9 mouse cellular contexts compared by ENCODE assay signal in genomic region chr4:98106445-98107092, GRCm38 (mm10).
A peak's percentile ranks its signal among the peaks of the same experiment; 100 is the strongest.
DNase-seq lines count a peak whose midpoint lies in the region; ATAC-seq and TF ChIP-seq lines count a peak whose summit lies in the region.
"Had no signal": no experiment of that assay in that cellular context is flagged by ENCODE, and none has a peak within 500 bp of the region (broad histone marks: within the 10 kb centered on the region; RNA-seq: fewer than 3 reads in every experiment).

No protein-coding gene starts in this region.

- ATAC-seq in heart, embryonic 14.5 days (ENCODE audit: insufficient number of reproducible peaks, insufficient read depth, low FRiP score, low read depth): no peak
- ATAC-seq in embryonic facial prominence, embryonic 11.5 days (replicated peaks; ENCODE audit: insufficient number of reproducible peaks, low FRiP score, low TSS enrichment, low read depth): 0 out of 2 replicates have a peak, but pooled peaks have one; percentile 5
- no peak for ATAC-seq in hindbrain, embryonic 15.5 days (ENCODE audit: low FRiP score, low read depth)
- no peak for ATAC-seq in midbrain, postnatal 0 days (ENCODE audit: low FRiP score)

- intact Hi-C loops in heart, postnatal 14 days (cut with DNase I): loop anchor here (5.0 to 10.0 kb wide), 5 partner anchors 59 to 432 kb away; no protein-coding TSS in a partner anchor

- H3K27me3 ChIP-seq in heart, embryonic 14.5 days (ENCODE audit: control insufficient read depth, insufficient read depth, low read length): no peaks in the 10 kb centered on the region
- no peaks in the 10 kb centered on the region for H3K27me3 ChIP-seq in embryonic facial prominence, embryonic 11.5 days (ENCODE audit: control insufficient read depth, insufficient read depth, low read length)
- no peaks in the 10 kb centered on the region for H3K27me3 ChIP-seq in hindbrain, embryonic 15.5 days
- H3K27me3 ChIP-seq in midbrain, postnatal 0 days (ENCODE audit: insufficient read depth, low read length): no peaks in the 10 kb centered on the region

- no peak for DNase-seq in heart, postnatal 14 days
- DNase-seq in embryonic facial prominence, embryonic 11.5 days (ENCODE audit: low spot score): peak; percentile 96
- DNase-seq in midbrain, postnatal 0 days (ENCODE audit: low spot score): peak; percentile 28
- DNase-seq in retina, embryonic 14.5 days (ENCODE audit: low spot score): no peak
- no peak for DNase-seq in urinary bladder, adult 18-20 months (ENCODE audit: low spot score in 2 of 2)
- DNase-seq in urinary bladder, postnatal 10 days (ENCODE audit: low spot score): no peak
- DNase-seq: thymus, postnatal 4 days had no signal

- no peak overlapping the region for H3K4me3 ChIP-seq in heart, embryonic 14.5 days (ENCODE audit: control insufficient read depth in 1 of 2, insufficient read depth in 1 of 2, low read depth in 1 of 2, low read length in 2 of 2)
- H3K4me3 ChIP-seq in embryonic facial prominence, embryonic 11.5 days (ENCODE audit: low read depth, low read length): no peak overlapping the region
- H3K4me3 ChIP-seq in hindbrain, embryonic 15.5 days: no peak overlapping the region
- H3K4me3 ChIP-seq in midbrain, postnatal 0 days (ENCODE audit: low read depth, low read length): no peak overlapping the region

- 44% methylated on average over 14 of the region's 14 CpGs for WGBS in heart, embryonic 14.5 days
- 14% methylated on average over 14 of the region's 14 CpGs for WGBS in embryonic facial prominence, embryonic 11.5 days
- WGBS in hindbrain, embryonic 15.5 days: 21% methylated on average over 14 of the region's 14 CpGs
- WGBS in midbrain, postnatal 0 days: 23% methylated on average over 14 of the region's 14 CpGs

- H3K36me3 ChIP-seq in heart, embryonic 14.5 days (ENCODE audit: control insufficient read depth, insufficient read depth, low read length): peaks cover 6% of the 10 kb centered on the region
- H3K36me3 ChIP-seq in embryonic facial prominence, embryonic 11.5 days (replicated peaks; ENCODE audit: control insufficient read depth, insufficient read depth, low read depth, low read length): no peaks in the 10 kb centered on the region
- no peaks in the 10 kb centered on the region for H3K36me3 ChIP-seq in hindbrain, embryonic 15.5 days
- no peaks in the 10 kb centered on the region for H3K36me3 ChIP-seq in midbrain, postnatal 0 days (ENCODE audit: insufficient read depth, low read length)

- H3K27ac ChIP-seq in heart, embryonic 14.5 days (replicated peaks in 1 of 2; ENCODE audit: control insufficient read depth in 1 of 2, insufficient read depth in 1 of 2, low read depth in 2 of 2, low read length in 2 of 2): peak overlapping the region; percentile 47 to 77
- H3K27ac ChIP-seq in embryonic facial prominence, embryonic 11.5 days (replicated peaks; ENCODE audit: low read depth, low read length): peak overlapping the region; percentile 49; the same call in 1 of the 2 replicates
- peak overlapping the region; percentile 79 for H3K27ac ChIP-seq in hindbrain, embryonic 15.5 days (replicated peaks)
- no peak overlapping the region for H3K27ac ChIP-seq in midbrain, postnatal 0 days (ENCODE audit: low read depth, low read length)

- TF ChIP-seq CTCF in midbrain, postnatal 0 days (IDR thresholded peaks at IDR 0.05): no peak

- H3K9ac ChIP-seq in heart, embryonic 14.5 days (ENCODE audit: low read length): 0 out of 2 replicates have a peak overlapping the region, but pooled peaks have one; percentile 23
- H3K9ac ChIP-seq in embryonic facial prominence, embryonic 11.5 days (replicated peaks; ENCODE audit: low read length): no peak overlapping the region
- no peak overlapping the region for H3K9ac ChIP-seq in hindbrain, embryonic 15.5 days
- H3K9ac ChIP-seq in midbrain, postnatal 0 days (replicated peaks; ENCODE audit: low read length, poor library complexity, severe bottlenecking): no peak overlapping the region

- H3K4me2 ChIP-seq in heart, embryonic 14.5 days (ENCODE audit: low read length): peak overlapping the region; percentile 14; the same call in 1 of the 2 replicates
- peak overlapping the region; percentile 24; the same call in 1 of the 2 replicates for H3K4me2 ChIP-seq in embryonic facial prominence, embryonic 11.5 days (ENCODE audit: low read depth, low read length)
- peak overlapping the region; percentile 36 for H3K4me2 ChIP-seq in hindbrain, embryonic 15.5 days
- 0 out of 2 replicates have a peak overlapping the region, but pooled peaks have one; percentile 0 for H3K4me2 ChIP-seq in midbrain, postnatal 0 days (ENCODE audit: low read depth, low read length, poor library complexity, severe bottlenecking)

- H3K4me1 ChIP-seq in heart, embryonic 14.5 days (ENCODE audit: control insufficient read depth in 2 of 2, insufficient read depth in 2 of 2, low read length in 2 of 2): peaks cover 25 to 41% of the 10 kb centered on the region in 2 experiments
- H3K4me1 ChIP-seq in embryonic facial prominence, embryonic 11.5 days (ENCODE audit: control insufficient read depth, insufficient read depth, low read length): peaks cover 6% of the 10 kb centered on the region
- peaks cover 66% of the 10 kb centered on the region for H3K4me1 ChIP-seq in hindbrain, embryonic 15.5 days (replicated peaks)
- peaks cover 11% of the 10 kb centered on the region; the same call in 1 of the 2 replicates for H3K4me1 ChIP-seq in midbrain, postnatal 0 days (ENCODE audit: insufficient read depth, low read length)

- no peaks in the 10 kb centered on the region for H3K9me3 ChIP-seq in heart, embryonic 14.5 days (ENCODE audit: control insufficient read depth, low read length)
- no peaks in the 10 kb centered on the region for H3K9me3 ChIP-seq in embryonic facial prominence, embryonic 11.5 days (replicated peaks; ENCODE audit: control insufficient read depth, low read length)
- no peaks in the 10 kb centered on the region for H3K9me3 ChIP-seq in hindbrain, embryonic 15.5 days
- H3K9me3 ChIP-seq in midbrain, postnatal 0 days (ENCODE audit: low read length): no peaks in the 10 kb centered on the region

Comparison
In these comparisons a context has a peak if more than half of its experiments do, and no peak if none do; other contexts are left out.
1. DNase-seq: peak in embryonic facial prominence, embryonic 11.5 days (single experiment) and midbrain, postnatal 0 days (single experiment); none in heart, postnatal 14 days (0 of 2), retina, embryonic 14.5 days (single experiment), urinary bladder, adult 18-20 months (0 of 2) and urinary bladder, postnatal 10 days (single experiment).
2. Peak in every context shown above with its lines, with median percentiles within 50 percentile points of each other: H3K4me2 ChIP-seq.